Mouse (Mus musculus): ENCODE data around the gene Olfr222. TPM values are rescaled to one million over a fixed set of nuclear protein-coding genes. Genes with fewer than 3 reads are reported as not detected.

Olfr222 gene
- total and polyA plus RNA-seq, 2 experiments from 2014 or later = not detected

DNA sequence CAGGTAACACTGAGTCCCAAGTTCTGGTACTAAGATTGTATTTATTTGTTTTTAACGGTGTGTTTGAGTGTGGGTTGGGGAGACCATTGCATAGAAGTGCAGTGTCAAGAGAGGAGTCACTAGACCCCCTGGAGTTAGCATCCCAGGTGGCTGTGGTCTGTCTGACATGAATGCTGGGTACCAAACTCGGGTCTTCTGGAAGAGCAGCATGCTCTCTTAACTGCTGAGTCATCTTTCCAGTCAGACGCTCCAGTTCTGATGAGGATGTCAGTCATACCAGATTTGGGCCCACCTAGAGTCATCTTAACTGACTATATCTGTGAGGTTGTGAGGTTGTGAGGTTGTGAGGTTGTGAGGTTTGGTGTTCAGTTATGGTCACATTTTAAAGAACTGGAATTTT, 15.1 kb downstream of the Olfr222 start:
- H3K9me3 ChIP-seq (replicated peaks; ENCODE audit: control insufficient read depth, low read length) = no peaks in the 10 kb centered on the region
- H3K36me3 ChIP-seq (replicated peaks; ENCODE audit: control insufficient read depth, insufficient read depth, low read length) = no peaks in the 10 kb centered on the region
- H3K9ac ChIP-seq (replicated peaks; ENCODE audit: low read depth, low read length) = no peak overlapping the region
- no peak for ATAC-seq (ENCODE audit: insufficient read depth, low read depth)
- no peaks in the 10 kb centered on the region for H3K4me1 ChIP-seq (ENCODE audit: control insufficient read depth, insufficient read depth)
- 62% methylated on average over 3 of the region's 3 CpGs for WGBS
- TF ChIP-seq EP300 (IDR thresholded peaks at IDR 0.05; ENCODE audit: low read depth) = no peak
- TF ChIP-seq CTCF (IDR thresholded peaks at IDR 0.05; ENCODE audit: low read depth) = no peak
- DNase-seq (ENCODE audit: low spot score) = no peak
- no peaks in the 10 kb centered on the region for H3K27me3 ChIP-seq (ENCODE audit: control insufficient read depth, insufficient read depth, low read length)
- H3K4me2 ChIP-seq (ENCODE audit: low read depth, low read length) = no peak overlapping the region
- H3K4me3 ChIP-seq (ENCODE audit: low read depth, low read length) = no peak overlapping the region
- H3K27ac ChIP-seq (ENCODE audit: low read depth) = no peak overlapping the region

GRCm38 (mm10) chr11:59554535-59554934, 21.5 kb downstream of the Olfr222 start:
- TF ChIP-seq EP300 (IDR thresholded peaks at IDR 0.05; ENCODE audit: low read depth) (no peak), CTCF (IDR thresholded peaks at IDR 0.05; ENCODE audit: low read depth) (no peak)
- no peak overlapping the region for H3K4me3 ChIP-seq (ENCODE audit: low read depth, low read length)
- H3K9me3 ChIP-seq (replicated peaks; ENCODE audit: control insufficient read depth, low read length) = no peaks in the 10 kb centered on the region
- no peaks in the 10 kb centered on the region for H3K27me3 ChIP-seq (ENCODE audit: control insufficient read depth, insufficient read depth, low read length)
- H3K4me2 ChIP-seq (ENCODE audit: low read depth, low read length) = no peak overlapping the region
- H3K27ac ChIP-seq (ENCODE audit: low read depth) = no peak overlapping the region
- DNase-seq (ENCODE audit: low spot score) (no peak), ATAC-seq (ENCODE audit: insufficient read depth, low read depth) (no peak)
- H3K9ac ChIP-seq (replicated peaks; ENCODE audit: low read depth, low read length) = no peak overlapping the region
- 71% methylated on average over 8 of the region's 8 CpGs for WGBS
- H3K4me1 ChIP-seq (ENCODE audit: control insufficient read depth, insufficient read depth) = no peaks in the 10 kb centered on the region
- no peaks in the 10 kb centered on the region for H3K36me3 ChIP-seq (replicated peaks; ENCODE audit: control insufficient read depth, insufficient read depth, low read length)

- Histone ChIP-seq H3K9ac (replicated peaks; ENCODE audit: low read depth, low read length) (no peak overlapping the region), H3K9me3 (replicated peaks; ENCODE audit: control insufficient read depth, low read length) (no peaks in the 10 kb centered on the region), H3K4me2 (ENCODE audit: low read depth, low read length) (no peak overlapping the region), H3K4me1 (ENCODE audit: control insufficient read depth, insufficient read depth) (no peaks in the 10 kb centered on the region), H3K4me3 (ENCODE audit: low read depth, low read length) (no peak overlapping the region), H3K27ac (ENCODE audit: low read depth) (no peak overlapping the region), H3K27me3 (ENCODE audit: control insufficient read depth, insufficient read depth, low read length) (no peaks in the 10 kb centered on the region), H3K36me3 (replicated peaks; ENCODE audit: control insufficient read depth, insufficient read depth, low read length) (no peaks in the 10 kb centered on the region)
- ATAC-seq (ENCODE audit: insufficient read depth, low read depth) = no peak
- TF ChIP-seq EP300 (IDR thresholded peaks at IDR 0.05; ENCODE audit: low read depth) (no peak), CTCF (IDR thresholded peaks at IDR 0.05; ENCODE audit: low read depth) (no peak)
- DNase-seq (ENCODE audit: low spot score) = no peak
- WGBS = 92% methylated on average over 11 of the region's 11 CpGs
Observed at GRCm38 (mm10) chr11:59554127-59554526, 21.9 kb downstream of the Olfr222 start.

DNA sequence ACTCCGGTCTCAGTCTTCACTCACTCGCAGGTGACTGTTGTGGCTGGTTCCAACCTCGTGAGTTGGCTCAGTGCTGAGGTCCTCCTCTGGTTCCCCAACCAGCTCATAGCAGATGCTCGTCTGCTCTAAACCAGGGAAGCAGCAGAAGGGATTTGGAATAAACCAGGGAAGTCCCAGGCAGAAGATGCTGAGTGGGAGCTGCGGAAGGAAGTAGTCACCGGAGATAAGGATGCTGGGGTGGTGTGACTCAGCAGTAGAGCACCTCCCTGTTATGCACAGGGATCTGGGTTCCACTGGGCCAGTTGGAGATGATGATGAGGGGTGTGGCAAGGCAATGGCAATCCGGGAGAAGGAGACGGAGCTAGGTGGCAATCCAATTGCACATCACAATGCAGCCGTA, 32.0 kb downstream of the Olfr222 start:
- H3K4me3 ChIP-seq (ENCODE audit: low read depth, low read length) = no peak overlapping the region
- H3K4me1 ChIP-seq (ENCODE audit: control insufficient read depth, insufficient read depth) = no peaks in the 10 kb centered on the region
- no peaks in the 10 kb centered on the region for H3K9me3 ChIP-seq (replicated peaks; ENCODE audit: control insufficient read depth, low read length)
- ATAC-seq (ENCODE audit: insufficient read depth, low read depth) (no peak), DNase-seq (ENCODE audit: low spot score) (no peak)
- H3K27me3 ChIP-seq (ENCODE audit: control insufficient read depth, insufficient read depth, low read length) = no peaks in the 10 kb centered on the region
- H3K27ac ChIP-seq (ENCODE audit: low read depth) = no peak overlapping the region
- no peaks in the 10 kb centered on the region for H3K36me3 ChIP-seq (replicated peaks; ENCODE audit: control insufficient read depth, insufficient read depth, low read length)
- no peak overlapping the region for H3K4me2 ChIP-seq (ENCODE audit: low read depth, low read length)
- 74% methylated on average over 9 of the region's 9 CpGs for WGBS
- TF ChIP-seq EP300 (IDR thresholded peaks at IDR 0.05; ENCODE audit: low read depth) (no peak), CTCF (IDR thresholded peaks at IDR 0.05; ENCODE audit: low read depth) (no peak)
- H3K9ac ChIP-seq (replicated peaks; ENCODE audit: low read depth, low read length) = no peak overlapping the region

GRCm38 (mm10) chr11:59543376-59543775, 32.7 kb downstream of the Olfr222 start:
- no peaks in the 10 kb centered on the region for H3K4me1 ChIP-seq (ENCODE audit: control insufficient read depth, insufficient read depth)
- H3K9me3 ChIP-seq (replicated peaks; ENCODE audit: control insufficient read depth, low read length) = no peaks in the 10 kb centered on the region
- TF ChIP-seq CTCF (IDR thresholded peaks at IDR 0.05; ENCODE audit: low read depth) (no peak), EP300 (IDR thresholded peaks at IDR 0.05; ENCODE audit: low read depth) (no peak)
- H3K4me2 ChIP-seq (ENCODE audit: low read depth, low read length) = no peak overlapping the region
- no peak overlapping the region for H3K4me3 ChIP-seq (ENCODE audit: low read depth, low read length)
- 76% methylated on average over 3 of the region's 3 CpGs for WGBS
- H3K9ac ChIP-seq (replicated peaks; ENCODE audit: low read depth, low read length) = no peak overlapping the region
- no peak overlapping the region for H3K27ac ChIP-seq (ENCODE audit: low read depth)
- ATAC-seq (ENCODE audit: insufficient read depth, low read depth) = no peak
- no peaks in the 10 kb centered on the region for H3K36me3 ChIP-seq (replicated peaks; ENCODE audit: control insufficient read depth, insufficient read depth, low read length)
- no peak for DNase-seq (ENCODE audit: low spot score)
- no peaks in the 10 kb centered on the region for H3K27me3 ChIP-seq (ENCODE audit: control insufficient read depth, insufficient read depth, low read length)

- DNase-seq (ENCODE audit: low spot score) = no peak
Observed at GRCm38 (mm10) chr11:59542442-59542841, 33.6 kb downstream of the Olfr222 start.

More at GRCm38 (mm10) chr11:59542442-59542841, 33.6 kb downstream of the Olfr222 start:
- Histone ChIP-seq H3K27ac (ENCODE audit: low read depth) (no peak overlapping the region), H3K4me3 (ENCODE audit: low read depth, low read length) (no peak overlapping the region), H3K9me3 (replicated peaks; ENCODE audit: control insufficient read depth, low read length) (no peaks in the 10 kb centered on the region), H3K27me3 (ENCODE audit: control insufficient read depth, insufficient read depth, low read length) (no peaks in the 10 kb centered on the region), H3K4me1 (ENCODE audit: control insufficient read depth, insufficient read depth) (no peaks in the 10 kb centered on the region), H3K36me3 (replicated peaks; ENCODE audit: control insufficient read depth, insufficient read depth, low read length) (no peaks in the 10 kb centered on the region), H3K9ac (replicated peaks; ENCODE audit: low read depth, low read length) (no peak overlapping the region), H3K4me2 (ENCODE audit: low read depth, low read length) (no peak overlapping the region)
- TF ChIP-seq EP300 (IDR thresholded peaks at IDR 0.05; ENCODE audit: low read depth) (no peak), CTCF (IDR thresholded peaks at IDR 0.05; ENCODE audit: low read depth) (no peak)
- 67% methylated on average over 6 of the region's 6 CpGs for WGBS
- ATAC-seq (ENCODE audit: insufficient read depth, low read depth) = no peak
